Mouse (Mus musculus) heart, adult 2 months (tissue): ENCODE measurements around the gene Myo1d. TPM values are rescaled to one million over a fixed set of nuclear protein-coding genes. Genes with fewer than 3 reads are reported as not detected.

ENCODE experiments used
- DNase-seq, 2 experiments: peaks; one replicate each; pipeline ENCODE4 v3.0.0; 2021
- H3K27ac ChIP-seq: fragments of 200-600 bp; 2 replicates; pipeline ENCODE4 v1.8.1; 2022
- H3K27me3 ChIP-seq: fragments of 200-500 bp; 2 replicates; pipeline ENCODE4 v1.6.1; 2012; ENCODE audit warnings: mild to moderate bottlenecking, low read length, inconsistent platforms, mixed read lengths; ENCODE audit not compliant: control insufficient read depth, insufficient read depth
- H3K36me3 ChIP-seq: fragments of 200-500 bp; 2 replicates; pipeline ENCODE4 v1.6.1; 2012; ENCODE audit warnings: low read length, inconsistent platforms; ENCODE audit not compliant: control insufficient read depth, insufficient read depth
- H3K4me1 ChIP-seq: fragments of 200-500 bp; 2 replicates; pipeline ENCODE4 v1.6.1; 2011; ENCODE audit warnings: low read length; ENCODE audit not compliant: control insufficient read depth, insufficient read depth
- H3K4me3 ChIP-seq: fragments of 200-600 bp; 2 replicates; pipeline ENCODE4 v1.8.1; 2022
- H3K79me2 ChIP-seq: fragments of 200-500 bp; replicated peaks from 2 replicates; pipeline ENCODE4 v1.6.1; 2012; ENCODE audit warnings: mild to moderate bottlenecking, inconsistent platforms, low read length, moderate library complexity, mixed read lengths; ENCODE audit not compliant: control insufficient read depth, insufficient read depth
- H3K9ac ChIP-seq: fragments of 200-500 bp; 2 replicates; pipeline ENCODE4 v1.6.1; 2012; ENCODE audit warnings: low read depth, mild to moderate bottlenecking, control low read depth, inconsistent platforms, low read length, mixed read lengths
- CTCF ChIP-seq: fragments of 200-600 bp; IDR thresholded peaks from 2 replicates; pipeline ENCODE4 v1.8.1; 2022; ENCODE audit warnings: antibody characterized with exemption, mild to moderate bottlenecking, moderate library complexity
- EP300 ChIP-seq: fragments of 200-500 bp; IDR thresholded peaks from 2 replicates; pipeline ENCODE4 v1.6.1; 2011; ENCODE audit warnings: low read depth, low read length, control low read depth; ENCODE audit not compliant: insufficient read depth
- POLR2A ChIP-seq: fragments of 200-500 bp; IDR thresholded peaks from 2 replicates; pipeline ENCODE4 v1.6.1; 2011; ENCODE audit warnings: mild to moderate bottlenecking, low read depth, low read length, control low read depth; ENCODE audit not compliant: insufficient read depth
- WGBS: fragments of 180-500 bp; shearing (Covaris S2); methylation state at CpG from one replicate; pipeline ENCODE4 v1.1.7; 2018; 5-methylcytosine and 5-hydroxymethylcytosine counted together
- intact Hi-C: fragments of 180-260 bp; cut with DNase I; formaldehyde crosslinking; loops from one replicate; pipeline ENCODE4 v1.15.1; 2025
- polyA plus RNA-seq: library from polyadenylated mRNA; depleted of rRNA; stranded (reverse); fragments of >200 nt; gene quantifications from 2 replicates; pipeline ENCODE4 v1.2.3, GENCODE M21; 2012
- total RNA-seq, 2 experiments: library from RNA; stranded (reverse); gene quantifications; 2 replicates each; pipeline ENCODE4 v1.2.3; 2021

Gene Myo1d
- total and polyA plus RNA-seq, 3 experiments: 8.2 to 10.0 (median 9.3) TPM

DNA sequence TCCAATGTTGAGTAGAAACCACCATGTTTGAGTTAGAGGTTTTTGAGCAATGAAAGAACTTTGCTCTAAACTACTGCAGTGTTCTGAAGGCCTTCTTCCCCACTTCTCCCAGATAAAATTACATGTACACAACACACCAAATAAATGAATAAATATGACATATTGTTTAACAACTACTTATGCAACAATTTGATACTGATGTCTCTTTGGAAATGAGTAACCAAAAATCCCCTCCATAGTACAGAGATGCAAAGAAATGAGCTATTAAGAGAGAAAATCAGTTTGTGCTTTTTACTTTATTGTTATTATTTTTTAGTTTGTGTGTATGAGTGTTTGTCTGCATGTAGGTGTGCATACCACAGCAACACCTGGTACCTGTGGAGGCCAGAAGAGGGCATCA, 273.3 kb downstream of the Myo1d start:
- Histone ChIP-seq H3K79me2 (no peaks in the 10 kb centered on the region), H3K4me1 (no peaks in the 10 kb centered on the region), H3K9ac (no peak overlapping the region), H3K27ac (no peak overlapping the region), H3K27me3 (no peaks in the 10 kb centered on the region), H3K36me3 (no peaks in the 10 kb centered on the region), H3K4me3 (no peak overlapping the region)
- no peak for TF ChIP-seq POLR2A
- TF ChIP-seq CTCF: no peak
- TF ChIP-seq EP300: no peak
- DNase-seq: no peak
- intact Hi-C loops: no loop called here

DNA sequence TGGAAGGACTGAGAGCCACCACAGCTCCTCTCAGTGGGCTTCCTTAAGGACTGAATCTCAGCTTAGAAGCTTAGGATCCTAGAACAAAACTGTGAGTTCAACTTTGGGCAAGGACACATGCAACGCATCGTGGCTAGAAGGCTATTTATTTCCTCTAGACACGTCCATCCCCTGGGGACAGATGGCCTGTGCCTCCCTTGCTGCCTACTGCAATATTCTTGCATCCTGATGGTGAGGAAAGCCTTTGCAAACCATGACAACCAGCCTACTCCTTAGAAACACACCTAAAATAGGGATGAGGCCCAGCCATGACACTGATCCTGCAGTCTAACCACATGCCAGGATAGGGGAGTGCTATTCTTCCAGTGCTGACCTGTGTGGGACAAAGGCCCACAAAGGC, 274.2 kb downstream of the Myo1d start:
- 51% methylated on average over 3 of the region's 3 CpGs for WGBS
- no peak overlapping the region for H3K9ac ChIP-seq
- no peaks in the 10 kb centered on the region for H3K79me2 ChIP-seq
- H3K27me3 ChIP-seq: no peaks in the 10 kb centered on the region
- no peaks in the 10 kb centered on the region for H3K36me3 ChIP-seq
- intact Hi-C loops: no loop called here
- no peak overlapping the region for H3K27ac ChIP-seq
- no peaks in the 10 kb centered on the region for H3K4me1 ChIP-seq
- no peak for DNase-seq
- H3K4me3 ChIP-seq: no peak overlapping the region
- TF ChIP-seq POLR2A (no peak), CTCF (no peak), EP300 (no peak)

DNA sequence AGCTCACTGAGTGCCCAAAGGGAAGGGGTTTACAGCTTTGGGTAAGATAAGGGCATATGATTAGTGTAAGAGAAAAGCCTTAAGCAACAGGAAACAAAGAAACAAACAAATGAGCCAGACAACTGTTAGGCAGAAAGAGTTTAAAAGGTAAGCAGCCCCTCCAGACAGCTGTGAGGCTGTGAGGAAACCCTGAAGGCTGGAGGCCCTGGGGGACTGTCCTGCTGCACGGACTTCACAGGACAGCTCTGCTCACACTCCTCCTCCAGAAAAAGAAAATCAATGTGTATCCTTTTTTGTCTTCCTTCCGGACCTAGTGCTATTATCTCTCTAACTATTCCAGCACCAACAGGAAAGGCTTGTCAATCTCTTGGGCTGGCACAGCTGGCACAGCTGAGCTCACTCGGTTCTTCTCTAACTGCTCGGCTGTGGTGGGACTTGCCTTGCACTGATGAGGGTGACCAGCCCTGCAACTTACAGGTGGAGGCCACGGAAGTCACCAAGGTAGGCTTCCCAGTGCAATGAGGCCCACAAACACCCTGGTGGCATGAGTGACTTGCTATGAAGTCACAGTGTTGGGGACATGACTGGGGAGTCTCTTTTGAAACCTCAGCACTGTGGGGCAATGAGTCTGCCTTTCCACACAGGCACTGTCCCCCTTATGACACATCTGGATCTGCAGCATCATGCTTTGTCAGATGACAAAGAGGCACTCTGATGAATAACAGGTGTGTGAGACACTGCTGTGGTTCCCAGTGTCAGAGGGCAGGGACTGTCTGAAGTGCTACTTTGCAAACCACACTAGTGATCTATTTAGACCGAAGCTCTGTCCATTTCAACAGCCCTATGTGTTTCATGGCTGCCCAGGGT, 275.1 kb downstream of the Myo1d start:
- H3K9ac ChIP-seq: no peak overlapping the region
- H3K4me3 ChIP-seq: no peak overlapping the region
- intact Hi-C loops: no loop called here
- no peaks in the 10 kb centered on the region; the same call in 1 of the 2 replicates for H3K4me1 ChIP-seq
- DNase-seq: no peak
- H3K27me3 ChIP-seq: no peaks in the 10 kb centered on the region
- H3K79me2 ChIP-seq: no peaks in the 10 kb centered on the region
- WGBS: 44% methylated on average over 6 of the region's 6 CpGs
- H3K27ac ChIP-seq: no peak overlapping the region
- TF ChIP-seq POLR2A (no peak), CTCF (no peak), EP300 (no peak)
- H3K36me3 ChIP-seq: no peaks in the 10 kb centered on the region

DNA sequence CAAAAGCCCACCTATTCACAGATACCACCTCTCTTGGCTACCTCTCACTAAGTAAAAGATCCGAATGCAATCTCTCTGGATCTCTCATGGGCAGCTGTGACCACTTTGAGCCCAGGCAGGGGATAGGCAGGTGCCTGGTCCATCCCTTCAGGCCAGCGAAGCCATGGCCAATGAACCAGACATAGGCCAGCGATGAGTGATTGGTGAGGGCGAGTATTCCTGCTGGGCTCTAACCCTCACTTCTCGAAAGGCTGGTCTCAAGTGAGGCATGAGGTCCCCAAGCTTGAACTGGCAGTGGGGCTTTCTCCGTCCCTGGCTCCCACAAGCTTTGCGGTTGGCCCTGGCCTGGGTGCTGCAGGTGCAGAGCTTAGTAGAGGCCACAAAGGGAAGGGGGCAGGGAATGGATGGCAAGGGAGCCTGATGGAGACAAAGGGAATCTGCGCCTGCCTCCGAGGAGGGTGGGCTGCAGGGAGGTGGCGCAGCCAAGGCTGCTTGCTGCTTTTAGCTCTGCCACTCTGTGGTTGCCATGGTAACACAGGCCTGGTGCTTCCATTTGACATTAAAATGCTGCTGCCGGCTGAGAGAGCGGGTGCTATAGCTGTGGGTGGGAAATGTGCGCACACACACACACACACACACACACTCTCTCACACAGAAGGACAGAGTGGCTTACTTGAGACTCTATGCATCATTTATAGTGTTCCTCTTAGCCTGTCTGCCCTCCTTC, 275.9 kb downstream of the Myo1d start:
- DNase-seq: no peak
- H3K36me3 ChIP-seq: no peaks in the 10 kb centered on the region
- no peak overlapping the region for H3K27ac ChIP-seq
- H3K4me1 ChIP-seq: peaks cover 4% of the 10 kb centered on the region; the same call in 1 of the 2 replicates
- TF ChIP-seq EP300 (no peak), CTCF (no peak), POLR2A (no peak)
- intact Hi-C loops: no loop called here
- H3K9ac ChIP-seq: no peak overlapping the region
- H3K79me2 ChIP-seq: no peaks in the 10 kb centered on the region
- WGBS: 81% methylated on average over 13 of the region's 13 CpGs
- H3K4me3 ChIP-seq: no peak overlapping the region
- no peaks in the 10 kb centered on the region for H3K27me3 ChIP-seq

DNA sequence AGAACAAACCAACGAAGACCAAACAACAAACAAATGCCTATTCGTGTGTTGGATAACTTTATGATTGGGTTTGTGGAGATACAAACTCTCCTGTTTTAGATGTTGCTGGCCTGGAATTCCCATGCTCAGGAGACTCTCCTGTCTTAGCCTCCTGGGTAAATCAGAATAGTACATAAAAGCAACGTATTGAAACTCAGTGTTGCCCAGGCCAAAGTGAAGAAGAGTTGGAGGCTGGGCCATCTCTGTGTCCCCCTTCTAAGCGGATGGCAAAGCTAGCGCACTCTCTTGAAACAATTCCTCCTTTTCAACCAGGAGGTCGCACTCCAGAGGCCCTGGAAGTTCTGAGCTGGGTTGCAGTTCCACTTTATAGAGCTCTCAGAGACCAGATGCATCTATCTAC, 276.5 kb downstream of the Myo1d start:
- Histone ChIP-seq H3K4me1 (peaks cover 6% of the 10 kb centered on the region; the same call in 1 of the 2 replicates), H3K79me2 (no peaks in the 10 kb centered on the region), H3K36me3 (no peaks in the 10 kb centered on the region), H3K27ac (no peak overlapping the region), H3K4me3 (no peak overlapping the region), H3K9ac (no peak overlapping the region), H3K27me3 (no peaks in the 10 kb centered on the region)
- DNase-seq: no peak
- WGBS: 94% methylated on average over 6 of the region's 6 CpGs
- intact Hi-C loops: no loop called here
- no peak for TF ChIP-seq EP300
- TF ChIP-seq CTCF: no peak
- TF ChIP-seq POLR2A: no peak

DNA sequence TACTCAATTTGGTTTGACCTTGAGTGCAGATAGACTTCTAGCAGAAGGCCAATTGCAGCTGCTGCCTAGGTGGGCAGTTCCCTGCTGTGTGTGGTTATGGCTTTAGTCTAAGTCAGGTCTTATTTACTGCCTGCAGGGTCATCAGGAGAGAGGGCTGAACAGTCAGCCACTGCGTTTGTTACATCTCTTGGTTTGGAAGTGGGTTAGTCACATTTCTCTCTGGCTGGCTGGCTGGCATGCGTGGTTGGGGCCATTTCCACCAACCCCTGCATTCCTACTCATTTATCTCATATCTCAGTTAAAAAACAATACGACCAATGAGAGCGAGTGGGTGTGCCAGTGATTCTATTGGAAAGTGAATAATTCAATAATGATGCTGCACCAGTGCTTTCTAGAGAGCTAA, 280.3 kb downstream of the Myo1d start:
- H3K79me2 ChIP-seq: no peaks in the 10 kb centered on the region
- intact Hi-C loops: no loop called here
- WGBS: 66% methylated on average over 4 of the region's 4 CpGs
- H3K27me3 ChIP-seq: no peaks in the 10 kb centered on the region
- no peak for DNase-seq
- H3K9ac ChIP-seq: no peak overlapping the region
- no peak for TF ChIP-seq EP300
- no peak for TF ChIP-seq CTCF
- TF ChIP-seq POLR2A: no peak
- peaks cover 8% of the 10 kb centered on the region for H3K4me1 ChIP-seq
- H3K36me3 ChIP-seq: no peaks in the 10 kb centered on the region
- no peak overlapping the region for H3K4me3 ChIP-seq
- peak overlapping the region; percentile 59 for H3K27ac ChIP-seq
